Mouse (Mus musculus): ENCODE data around the gene Nradd.

- no peak for TF ChIP-seq POLR2A (IDR thresholded peaks at IDR 0.05; ENCODE audit: low read depth, low read length)
- TF ChIP-seq CTCF (IDR thresholded peaks at IDR 0.05; ENCODE audit: extremely low read depth, insufficient read length, insufficient replicate concordance, low read depth, low read length) = no peak
These were observed 16.8 kb upstream of the Nradd start for GRCm38 (mm10) chr9:110641006-110641405.

Data from small intestine, adult 2 months (tissue).